Mouse (Mus musculus): ENCODE results near the gene Rpl39.

Rpl39 gene

DNA sequence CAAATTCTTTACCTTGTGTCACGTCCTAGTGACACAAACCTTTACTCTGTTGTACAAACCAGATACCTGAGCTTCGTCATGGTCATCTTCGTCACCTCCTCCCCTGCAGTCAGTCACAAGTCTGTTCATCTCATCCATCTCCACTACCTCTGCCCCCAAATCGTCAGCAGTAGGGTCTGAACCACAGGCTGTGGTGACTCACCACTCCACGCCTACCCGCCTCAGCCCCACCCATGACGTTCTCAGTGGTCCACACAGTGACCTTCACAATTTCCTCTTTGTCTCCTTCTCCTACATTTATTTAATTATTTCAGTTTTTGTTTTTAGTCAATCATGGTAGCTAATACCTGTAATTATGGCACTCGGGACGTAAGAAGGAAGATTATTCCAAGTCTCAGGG lies 21.3 kb downstream of the Rpl39 start:
- no peak for DNase-seq

DNA sequence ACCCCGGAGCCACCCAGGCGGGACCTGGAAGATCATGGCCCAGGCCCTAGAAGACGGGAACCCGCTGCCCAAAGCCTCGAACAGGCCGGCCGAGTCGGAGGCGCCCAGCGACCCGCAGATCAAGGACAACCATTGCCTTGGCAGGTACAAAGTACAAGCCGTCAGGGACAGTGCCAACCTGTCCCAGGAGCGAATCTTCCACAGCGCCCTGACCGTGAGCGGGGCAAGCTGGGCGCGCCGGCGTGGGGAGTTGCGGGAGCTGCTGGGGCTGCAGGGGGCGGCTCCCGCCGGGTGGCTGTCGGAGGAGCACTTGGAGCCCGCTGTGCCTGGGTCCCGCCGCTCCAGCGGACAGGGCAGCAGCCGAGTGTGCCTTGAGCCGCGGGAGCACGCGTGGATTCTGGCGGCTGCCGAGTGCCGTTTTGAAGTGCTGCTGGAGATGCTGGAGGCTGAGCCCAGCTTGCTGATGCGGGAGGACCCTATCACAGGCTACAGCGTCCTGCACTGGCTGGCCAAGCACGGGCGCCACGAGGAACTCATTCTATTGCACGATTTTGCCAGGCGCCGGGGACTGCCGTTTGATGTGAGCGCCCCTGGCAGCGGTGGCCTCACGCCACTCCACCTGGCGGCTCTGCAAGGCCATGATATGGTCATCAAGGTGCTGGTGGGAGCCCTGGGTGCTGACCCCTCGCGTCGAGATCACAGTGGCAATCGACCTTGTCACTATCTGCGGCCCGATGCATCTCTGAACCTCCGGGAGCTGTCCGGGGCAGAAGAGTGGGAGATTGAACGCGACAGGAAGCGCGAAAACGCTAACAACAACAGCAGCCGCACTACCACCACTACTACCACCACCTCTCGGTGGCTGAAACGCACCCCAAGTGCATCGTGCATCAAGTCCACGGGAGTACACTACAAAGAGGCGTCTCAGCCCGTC lies 36.0 kb downstream of the Rpl39 start:
- peak; percentile 11 for DNase-seq

DNA sequence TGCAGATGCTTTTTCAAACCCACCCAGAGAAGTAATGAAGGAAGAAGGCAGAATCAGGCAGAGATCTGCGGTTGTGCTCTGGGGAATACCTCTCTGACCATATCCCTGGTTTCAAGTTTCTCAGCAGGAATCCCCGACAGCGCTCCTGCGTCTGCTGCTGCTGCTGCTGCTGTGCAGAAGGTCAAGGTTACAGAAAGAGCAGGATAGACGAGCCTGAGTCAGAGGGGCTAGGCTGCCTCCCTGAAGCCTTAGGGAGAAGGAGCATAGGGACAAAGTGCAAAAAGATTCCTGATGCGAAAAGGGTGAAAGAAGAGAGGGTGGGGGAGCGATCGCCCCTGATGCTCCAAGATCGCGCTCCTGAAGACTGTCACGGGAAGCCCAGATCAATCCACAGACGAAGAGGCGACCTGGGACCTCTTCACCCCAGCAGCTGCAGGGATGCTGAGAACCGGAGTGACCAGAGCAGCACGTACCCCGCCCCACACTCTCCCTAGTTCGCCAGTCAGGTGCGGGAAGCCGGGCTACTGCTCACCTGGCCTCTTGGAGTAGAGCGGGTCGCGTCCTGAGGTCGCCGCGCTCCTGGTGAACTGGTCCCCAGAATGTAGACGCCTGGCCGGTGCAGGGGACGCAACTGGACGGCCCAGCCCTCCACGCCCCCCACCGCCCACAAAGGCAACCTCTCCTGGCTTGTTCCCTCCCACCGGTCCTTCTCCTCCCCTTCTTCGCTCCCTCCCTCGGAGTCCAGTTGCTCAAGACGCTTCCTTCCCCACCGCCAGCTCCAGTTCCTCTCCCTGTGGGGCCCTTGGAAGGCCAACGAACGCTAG lies 36.9 kb downstream of the Rpl39 start, which contains the start of gene Sowahd:
Gene Sowahd (plus strand): TSS at position 780 of the 824 bp plus-strand sequence.
- peak; percentile 10 for DNase-seq

DNA sequence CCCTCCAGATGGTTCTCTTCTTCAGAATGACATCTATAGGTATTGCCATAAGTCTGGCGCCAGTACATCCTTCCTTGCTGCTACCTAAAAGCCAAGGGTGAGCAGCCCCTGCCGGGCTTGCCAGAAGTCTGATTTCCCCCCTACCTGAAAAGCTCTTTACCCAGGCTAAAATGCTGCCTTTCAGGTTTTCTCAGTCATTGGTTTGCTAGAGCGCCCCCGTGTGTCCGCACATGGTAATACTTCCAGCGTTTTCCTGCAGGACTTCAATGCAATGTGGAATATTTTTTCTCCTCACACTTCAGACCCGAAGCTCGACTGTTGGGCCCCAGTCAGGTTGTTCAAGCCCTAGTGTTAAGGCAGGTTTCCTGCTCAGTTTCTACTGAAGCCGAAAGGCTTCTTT lies 42.5 kb downstream of the Rpl39 start:
- peak; percentile 66 for DNase-seq
